Mouse (Mus musculus) lung, adult 2 months (tissue): Measurements from ENCODE around the gene Vwc2. TPM values are rescaled to one million over a fixed set of nuclear protein-coding genes. Genes with fewer than 3 reads are reported as not detected.

Experiments
- DNase-seq: peaks from one replicate; pipeline ENCODE4 v3.0.0; 2022
- H3K4me1 ChIP-seq: fragments of 200-500 bp; 2 replicates; pipeline ENCODE4 v1.6.1; 2011; ENCODE audit warnings: low read length; ENCODE audit not compliant: control insufficient read depth, insufficient read depth
- H3K4me3 ChIP-seq: fragments of 200-500 bp; replicated peaks from 2 replicates; pipeline ENCODE3; 2011; ENCODE audit warnings: low read depth, mild to moderate bottlenecking, control low read depth, low read length; ENCODE audit errors: extremely low read depth
- CTCF ChIP-seq: fragments of 200-500 bp; IDR thresholded peaks from 2 replicates; pipeline ENCODE4 v1.5.1; 2011; ENCODE audit warnings: mild to moderate bottlenecking, low read length, control low read depth; ENCODE audit not compliant: insufficient read depth
- POLR2A ChIP-seq: fragments of 200-500 bp; IDR thresholded peaks from 2 replicates; pipeline ENCODE4 v1.6.1; 2011; ENCODE audit warnings: low read depth, mild to moderate bottlenecking, control low read depth, low read length, borderline replicate concordance; ENCODE audit errors: extremely low read depth
- WGBS: fragments of 180-500 bp; shearing (Covaris S2); methylation state at CpG from one replicate; pipeline ENCODE4 v1.1.7; 2018; 5-methylcytosine and 5-hydroxymethylcytosine counted together
- polyA plus RNA-seq: library from polyadenylated mRNA; depleted of rRNA; stranded (reverse); fragments of >200 nt; gene quantifications from 2 replicates; pipeline ENCODE4 v1.2.3, GENCODE M21; 2012; rRNA removed

Gene Vwc2
- 0.27 and 0.51 TPM in 2 replicates for polyA plus RNA-seq

DNA sequence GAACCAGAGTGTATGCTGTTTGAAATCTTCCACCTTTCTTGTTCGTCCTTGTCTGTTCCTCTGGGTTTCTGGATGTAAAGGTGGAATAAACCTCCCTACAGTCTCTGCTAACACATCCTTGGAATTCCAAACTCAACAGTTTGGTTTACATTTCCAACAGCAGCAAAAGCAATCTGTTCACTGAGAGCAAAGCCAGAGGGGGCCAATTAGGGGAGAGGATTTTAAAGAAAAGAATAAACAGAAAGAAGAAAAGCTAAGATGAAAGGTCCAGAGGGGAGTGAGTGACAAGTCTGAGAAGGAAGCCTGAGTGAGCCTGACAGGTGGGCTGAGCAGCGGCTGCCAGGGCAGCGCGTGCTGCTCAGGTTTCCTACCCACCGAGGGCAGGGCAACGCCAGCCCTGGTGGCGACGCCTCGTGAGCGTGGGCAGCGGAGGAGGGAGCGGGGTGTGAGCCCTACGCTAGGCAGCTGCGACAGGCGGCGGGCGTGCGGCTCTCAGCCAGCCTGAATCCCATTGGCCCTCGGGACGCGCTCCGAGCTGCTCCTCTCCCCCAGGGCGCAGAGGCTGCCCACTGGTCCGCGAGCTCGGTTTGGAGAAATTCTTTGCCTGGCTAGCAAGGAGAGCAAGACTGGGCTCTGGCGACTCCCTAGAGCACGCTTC, at the start of gene Vwc2:
Vwc2 (plus strand) TSS at position 648 of the 658 bp plus-strand sequence.
- 2% methylated on average over 28 of the region's 28 CpGs for WGBS
- TF ChIP-seq CTCF (no peak), POLR2A (no peak)
- Histone ChIP-seq H3K4me3 (no peak within 1 kb of the TSS), H3K4me1 (no peaks in the 10 kb centered on the region)
- no peak for DNase-seq

DNA sequence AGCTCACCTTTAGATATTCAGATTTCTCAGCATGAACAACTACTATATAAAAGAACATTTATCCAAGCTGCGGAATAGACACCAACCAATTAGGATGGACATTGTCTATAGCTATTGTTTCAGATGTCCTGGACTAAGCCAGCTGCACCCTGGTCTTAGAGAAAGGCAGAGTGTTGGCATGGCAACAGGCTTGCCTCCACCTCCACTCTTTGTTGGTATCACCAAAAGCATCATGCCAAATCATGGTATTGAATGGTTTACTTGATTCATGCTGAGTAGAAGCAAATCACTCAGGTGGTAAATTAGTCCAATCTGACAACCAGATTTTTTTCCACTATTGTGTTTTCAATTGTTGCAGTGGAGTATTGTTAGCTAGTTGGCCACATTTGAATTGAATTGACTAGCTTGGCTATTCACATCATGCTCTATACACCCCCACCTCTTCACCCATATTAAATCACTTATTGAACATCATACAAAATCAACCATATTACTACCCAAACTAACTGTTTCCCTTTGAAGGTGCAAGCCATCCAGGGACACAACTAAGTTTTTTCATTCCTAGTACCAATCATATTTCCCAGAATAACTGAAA, 25.8 kb upstream of the Vwc2 start:
- 93% methylated on average over 1 of the region's 1 CpGs for WGBS
- Histone ChIP-seq H3K4me3 (no peak overlapping the region), H3K4me1 (no peaks in the 10 kb centered on the region)
- TF ChIP-seq POLR2A (no peak), CTCF (no peak)
- no peak for DNase-seq

DNA sequence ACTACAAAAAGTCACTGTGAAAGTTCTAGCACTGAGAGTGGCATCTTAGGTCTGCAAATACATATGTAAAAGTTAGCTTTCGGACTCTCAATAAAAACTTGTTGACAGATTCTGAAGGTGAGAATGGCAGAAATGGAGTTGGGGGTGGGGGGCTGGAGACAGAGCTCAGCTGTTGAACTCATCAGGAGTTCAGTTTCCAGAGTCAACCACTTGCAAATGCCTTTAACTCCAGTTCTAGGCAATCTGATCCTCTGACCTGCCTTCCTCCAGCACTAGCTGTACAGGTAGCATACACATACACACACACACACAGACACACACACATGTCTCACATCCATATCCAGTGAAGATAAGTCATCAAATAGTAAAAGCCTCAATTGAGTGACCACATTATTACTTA, 16.4 kb upstream of the Vwc2 start:
- TF ChIP-seq POLR2A (no peak), CTCF (no peak)
- Histone ChIP-seq H3K4me1 (no peaks in the 10 kb centered on the region), H3K4me3 (no peak overlapping the region)
- 72% methylated on average over 1 of the region's 1 CpGs for WGBS
- DNase-seq: no peak

DNA sequence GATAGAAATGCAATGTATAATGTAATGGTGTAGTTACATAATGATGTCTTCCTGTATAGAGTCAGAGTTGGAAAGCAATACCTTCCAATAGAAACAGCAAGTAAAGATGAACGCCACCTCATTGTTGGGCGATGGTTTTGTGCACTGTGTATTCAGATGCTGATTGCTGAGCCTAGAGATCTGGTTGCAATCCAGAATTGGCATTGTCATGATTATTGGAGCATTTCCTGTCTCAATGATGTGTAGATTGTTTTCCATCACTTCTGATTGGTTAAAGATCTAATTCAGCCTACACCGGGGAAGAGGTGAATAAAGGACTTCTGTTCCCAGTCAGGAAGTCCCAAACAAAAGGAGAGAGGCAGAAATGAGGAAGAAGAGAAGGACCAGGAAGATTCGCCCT, 15.7 kb upstream of the Vwc2 start:
- no peak for DNase-seq
- WGBS: 75% methylated on average over 4 of the region's 4 CpGs
- no peak overlapping the region for H3K4me3 ChIP-seq
- no peak for TF ChIP-seq CTCF
- no peak for TF ChIP-seq POLR2A
- no peaks in the 10 kb centered on the region for H3K4me1 ChIP-seq

DNA sequence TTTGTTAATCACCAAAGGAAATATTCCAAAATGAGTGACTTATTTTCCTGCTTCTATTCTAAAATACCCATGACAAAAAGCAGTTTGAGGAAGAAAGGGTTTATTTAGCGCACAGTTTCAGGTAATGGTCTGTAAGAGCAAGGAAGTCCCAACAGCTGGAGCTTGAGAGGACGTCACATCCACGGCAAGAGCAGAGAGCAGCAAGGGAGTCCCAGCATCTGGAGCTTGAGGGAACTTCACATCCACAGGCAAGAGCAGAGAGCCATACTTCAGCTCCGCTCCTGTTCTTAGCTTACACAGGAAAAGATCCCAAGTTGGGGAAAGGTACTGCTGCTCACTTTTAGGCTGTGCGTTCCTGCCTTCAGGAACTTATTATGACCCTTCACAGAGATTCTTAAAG, 15.0 kb upstream of the Vwc2 start:
- DNase-seq: no peak
- Histone ChIP-seq H3K4me1 (no peaks in the 10 kb centered on the region), H3K4me3 (no peak overlapping the region)
- no peak for TF ChIP-seq CTCF
- TF ChIP-seq POLR2A: no peak
- WGBS: 76% methylated on average over 5 of the region's 5 CpGs

DNA sequence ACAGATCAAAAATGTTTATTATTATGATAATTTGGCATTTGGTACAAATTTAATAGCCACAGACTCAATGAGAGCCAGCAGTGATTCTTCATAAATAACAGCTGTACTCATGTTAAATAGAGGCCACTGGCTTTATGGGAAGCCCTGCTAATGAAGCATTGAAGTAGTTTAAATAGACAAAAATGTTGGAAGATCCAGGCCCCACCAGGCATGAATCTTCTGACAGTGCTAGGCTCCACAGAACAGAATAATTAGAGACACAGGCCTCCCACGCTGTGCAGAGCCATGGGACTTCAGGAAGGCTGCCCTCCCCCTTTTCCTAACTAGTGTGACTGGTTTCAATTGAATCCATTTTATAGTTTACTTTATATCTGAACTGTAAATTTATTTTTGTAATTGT, 11.8 kb upstream of the Vwc2 start:
- TF ChIP-seq POLR2A: no peak
- no peak for TF ChIP-seq CTCF
- 32% methylated on average over 1 of the region's 1 CpGs for WGBS
- Histone ChIP-seq H3K4me1 (no peaks in the 10 kb centered on the region), H3K4me3 (no peak overlapping the region)
- no peak for DNase-seq

DNA sequence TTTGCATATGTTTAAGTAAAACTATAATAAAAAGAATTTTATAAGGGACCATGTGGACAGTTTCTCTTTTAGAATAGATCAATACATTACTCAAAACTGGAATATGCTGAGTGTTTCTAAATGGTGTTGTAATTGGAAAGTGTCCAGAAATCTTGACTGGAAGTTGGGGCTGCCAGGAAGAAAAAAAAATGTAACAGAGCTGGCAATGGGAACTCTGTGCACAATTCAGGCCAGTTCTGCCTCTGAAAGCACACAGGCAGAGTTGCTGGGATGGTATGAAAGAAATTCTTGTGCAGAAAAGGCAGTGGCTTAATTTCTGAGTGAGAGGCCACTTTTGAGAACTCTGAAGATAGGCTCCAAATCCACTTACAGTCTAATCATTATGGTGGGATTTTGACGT, 11.4 kb upstream of the Vwc2 start:
- WGBS: 50% methylated on average over 1 of the region's 1 CpGs
- no peak overlapping the region for H3K4me3 ChIP-seq
- DNase-seq: no peak
- TF ChIP-seq POLR2A (no peak), CTCF (no peak)
- no peaks in the 10 kb centered on the region for H3K4me1 ChIP-seq

DNA sequence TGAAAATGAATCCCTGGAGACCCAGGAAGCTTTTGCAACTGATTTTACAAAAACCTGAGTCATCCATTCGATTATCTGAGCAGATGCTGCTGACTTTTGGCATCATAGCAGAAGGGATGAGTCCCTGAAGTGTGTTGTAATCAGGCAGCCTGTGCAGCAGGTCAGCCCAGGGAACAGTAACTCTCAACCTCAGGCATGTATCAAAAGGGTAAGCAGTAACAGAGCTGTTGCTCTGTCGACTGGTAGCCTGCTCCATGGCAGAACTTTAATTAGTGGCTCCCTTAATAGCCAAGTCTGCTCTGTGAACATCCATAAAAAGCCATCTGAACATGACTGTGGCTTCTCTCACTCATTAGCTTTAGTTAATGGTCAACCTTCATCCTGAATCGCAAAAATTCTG, 5.1 kb upstream of the Vwc2 start:
- TF ChIP-seq CTCF (no peak), POLR2A (no peak)
- whole genome bisulfite sequencing: 52% methylated on average over 3 of the region's 3 CpGs
- no peak for DNase-seq
- no peaks in the 10 kb centered on the region for H3K4me1 ChIP-seq
- no peak overlapping the region for H3K4me3 ChIP-seq

DNA sequence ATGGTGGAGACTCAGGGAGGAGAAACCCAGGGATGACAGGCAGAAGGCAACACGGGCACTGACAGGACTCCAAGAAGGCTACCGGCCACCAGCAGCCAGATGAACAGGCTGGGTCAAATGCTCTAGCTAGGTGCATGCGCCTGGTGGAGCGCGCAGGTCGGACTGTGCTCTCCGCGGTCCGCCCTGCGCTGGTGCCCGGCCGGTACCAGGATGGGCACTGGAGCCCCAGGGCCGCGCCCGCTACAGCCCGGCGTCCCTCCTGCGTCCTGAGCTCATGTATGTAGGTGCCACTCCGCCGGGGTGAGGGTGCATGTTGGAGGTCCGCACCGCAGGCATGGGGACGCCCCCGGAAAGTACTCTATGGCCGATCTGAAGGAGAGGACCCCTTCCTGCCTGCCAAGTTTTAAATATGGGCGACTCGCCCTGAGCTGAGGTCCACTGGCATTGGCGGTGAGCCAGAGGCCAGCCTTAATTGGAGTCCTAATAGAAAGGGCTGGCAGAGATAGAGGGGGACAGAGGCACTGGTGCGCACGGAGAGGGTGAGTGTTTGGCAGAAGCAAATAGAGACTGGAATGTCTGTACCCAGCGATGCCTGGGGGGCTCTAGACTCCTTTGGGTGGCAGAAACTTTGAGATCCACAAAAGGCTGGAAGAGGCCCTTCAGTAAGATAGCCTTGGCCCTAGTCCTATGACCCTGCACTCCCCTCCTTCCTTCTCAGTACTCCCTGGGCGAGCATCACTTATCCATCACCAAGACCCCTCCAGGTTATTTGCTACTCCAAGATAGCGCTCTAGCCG, 409 bp downstream of the Vwc2 start:
- no peak for TF ChIP-seq CTCF
- TF ChIP-seq POLR2A: no peak
- 2% methylated on average over 34 of the region's 34 CpGs for WGBS
- H3K4me1 ChIP-seq: no peaks in the 10 kb centered on the region
- DNase-seq: no peak
- no peak overlapping the region for H3K4me3 ChIP-seq
